Mouse (Mus musculus) spleen, adult 2 months (tissue): ENCODE results near the gene Ifnb1. TPM values are rescaled to one million over a fixed set of nuclear protein-coding genes. Genes with fewer than 3 reads are reported as not detected.

Source experiments
- DNase-seq, 2 experiments: peaks; one replicate each; pipeline versions ENCODE4 v3.0.0 to v3.0.0-alpha.2; 2012 to 2021; ENCODE audit warnings: low spot score in 2 of 2, low read depth in 1 of 2
- H3K27ac ChIP-seq: fragments of 200-500 bp; 2 replicates; pipeline ENCODE4 v1.5.1; 2012; ENCODE audit warnings: low read length, inconsistent platforms; ENCODE audit not compliant: insufficient read depth
- H3K27me3 ChIP-seq: fragments of 200-500 bp; 2 replicates; pipeline ENCODE4 v1.6.1; 2012; ENCODE audit warnings: mild to moderate bottlenecking, moderate library complexity, low read length, inconsistent platforms; ENCODE audit not compliant: control insufficient read depth, insufficient read depth
- H3K36me3 ChIP-seq: fragments of 200-500 bp; 2 replicates; pipeline ENCODE4 v1.6.1; 2012; ENCODE audit warnings: mild to moderate bottlenecking, low read length, inconsistent platforms; ENCODE audit not compliant: control insufficient read depth, insufficient read depth
- H3K4me1 ChIP-seq: fragments of 200-500 bp; 2 replicates; pipeline ENCODE4 v1.6.1; 2011; ENCODE audit warnings: inconsistent platforms; ENCODE audit not compliant: control insufficient read depth, insufficient read depth, insufficient read length
- H3K4me3 ChIP-seq: fragments of 200-500 bp; 2 replicates; pipeline ENCODE4 v1.5.1; 2011; ENCODE audit warnings: mild to moderate bottlenecking, inconsistent platforms; ENCODE audit not compliant: insufficient read depth, insufficient read length; ENCODE audit errors: extremely low read depth
- CTCF ChIP-seq: fragments of 200-500 bp; IDR thresholded peaks from 2 replicates; pipeline ENCODE4 v1.5.1; 2011; ENCODE audit warnings: mild to moderate bottlenecking, inconsistent platforms; ENCODE audit not compliant: insufficient read depth, insufficient read length, insufficient replicate concordance; ENCODE audit errors: extremely low read depth
- POLR2A ChIP-seq: fragments of 200-500 bp; IDR thresholded peaks from 2 replicates; pipeline ENCODE4 v1.6.1; 2011; ENCODE audit warnings: low read depth, low read length, inconsistent platforms
- WGBS: fragments of 180-500 bp; shearing (Covaris S2); methylation state at CpG from one replicate; pipeline ENCODE4 v1.1.7; 2018; 5-methylcytosine and 5-hydroxymethylcytosine counted together
- polyA plus RNA-seq: library from polyadenylated mRNA; depleted of rRNA; stranded (reverse); fragments of >200 nt; gene quantifications from 2 replicates; pipeline ENCODE4 v1.2.3, GENCODE M21; 2012

Gene Ifnb1
- polyA plus RNA-seq, 1 experiment, result not detected

- no peak for DNase-seq
- Histone ChIP-seq H3K36me3 (no peaks in the 10 kb centered on the region), H3K27ac (no peak overlapping the region), H3K27me3 (no peaks in the 10 kb centered on the region), H3K4me1 (peaks cover 4% of the 10 kb centered on the region; the same call in 1 of the 2 replicates), H3K4me3 (no peak overlapping the region)
- TF ChIP-seq POLR2A (no peak), CTCF (no peak)
- WGBS, result 16% methylated on average over 12 of the region's 12 CpGs
These were observed 14.8 kb upstream of the Ifnb1 start for GRCm38 (mm10) chr4:88537328-88537727.

GRCm38 (mm10) chr4:88536640-88537039 lies 14.1 kb upstream of the Ifnb1 start:
- H3K27ac ChIP-seq, result no peak overlapping the region
- no peak for DNase-seq

GRCm38 (mm10) chr4:88535742-88536141 lies 13.2 kb upstream of the Ifnb1 start:
- H3K4me1 ChIP-seq, result peaks cover 4% of the 10 kb centered on the region; the same call in 1 of the 2 replicates
- DNase-seq, result no peak
- WGBS, result 77% methylated on average over 1 of the region's 1 CpGs
- no peak overlapping the region for H3K27ac ChIP-seq
- H3K4me3 ChIP-seq, result no peak overlapping the region
- TF ChIP-seq POLR2A (no peak), CTCF (no peak)
- no peaks in the 10 kb centered on the region for H3K36me3 ChIP-seq
- H3K27me3 ChIP-seq, result no peaks in the 10 kb centered on the region

More at GRCm38 (mm10) chr4:88536640-88537039, 14.1 kb upstream of the Ifnb1 start:
- H3K27me3 ChIP-seq, result no peaks in the 10 kb centered on the region
- H3K36me3 ChIP-seq, result no peaks in the 10 kb centered on the region
- TF ChIP-seq CTCF (no peak), POLR2A (no peak)
- no peak overlapping the region for H3K4me3 ChIP-seq
- peaks cover 4% of the 10 kb centered on the region; the same call in 1 of the 2 replicates for H3K4me1 ChIP-seq
- WGBS, result 85% methylated on average over 7 of the region's 7 CpGs

GRCm38 (mm10) chr4:88534903-88535302 lies 12.3 kb upstream of the Ifnb1 start:
- Histone ChIP-seq H3K4me1 (peaks cover 4% of the 10 kb centered on the region; the same call in 1 of the 2 replicates), H3K27me3 (no peaks in the 10 kb centered on the region), H3K4me3 (no peak overlapping the region), H3K27ac (no peak overlapping the region), H3K36me3 (no peaks in the 10 kb centered on the region)
- no peak for DNase-seq
- 83% methylated on average over 1 of the region's 1 CpGs for WGBS
- no peak for TF ChIP-seq POLR2A
- TF ChIP-seq CTCF, result no peak

GRCm38 (mm10) chr4:88533499-88533898 lies 10.9 kb upstream of the Ifnb1 start:
- H3K27ac ChIP-seq, result no peak overlapping the region
- H3K4me1 ChIP-seq, result peaks cover 4% of the 10 kb centered on the region; the same call in 1 of the 2 replicates
- WGBS, result 93% methylated on average over 2 of the region's 2 CpGs

GRCm38 (mm10) chr4:88530892-88531291 lies 8.3 kb upstream of the Ifnb1 start:
- no peak overlapping the region for H3K4me3 ChIP-seq
- no peak for TF ChIP-seq POLR2A
- TF ChIP-seq CTCF, result no peak
- no peak for DNase-seq
- H3K27me3 ChIP-seq, result no peaks in the 10 kb centered on the region
- 83% methylated on average over 2 of the region's 2 CpGs for WGBS
- no peaks in the 10 kb centered on the region for H3K36me3 ChIP-seq
- H3K27ac ChIP-seq, result no peak overlapping the region
- no peaks in the 10 kb centered on the region for H3K4me1 ChIP-seq

More at GRCm38 (mm10) chr4:88533499-88533898, 10.9 kb upstream of the Ifnb1 start:
- no peaks in the 10 kb centered on the region for H3K36me3 ChIP-seq
- TF ChIP-seq POLR2A (no peak), CTCF (no peak)
- H3K4me3 ChIP-seq, result no peak overlapping the region
- H3K27me3 ChIP-seq, result no peaks in the 10 kb centered on the region
- DNase-seq, result no peak

- no peak for TF ChIP-seq POLR2A
- TF ChIP-seq CTCF, result no peak
- no peaks in the 10 kb centered on the region for H3K27me3 ChIP-seq
- H3K4me1 ChIP-seq, result no peaks in the 10 kb centered on the region
- no peak overlapping the region for H3K4me3 ChIP-seq
- WGBS, result 82% methylated on average over 4 of the region's 4 CpGs
- no peaks in the 10 kb centered on the region for H3K36me3 ChIP-seq
- H3K27ac ChIP-seq, result no peak overlapping the region
- DNase-seq, result no peak
These were observed 7.7 kb upstream of the Ifnb1 start for GRCm38 (mm10) chr4:88530271-88530670.
